Mouse (Mus musculus): Measurements from ENCODE around the gene Drd4.

DNA sequence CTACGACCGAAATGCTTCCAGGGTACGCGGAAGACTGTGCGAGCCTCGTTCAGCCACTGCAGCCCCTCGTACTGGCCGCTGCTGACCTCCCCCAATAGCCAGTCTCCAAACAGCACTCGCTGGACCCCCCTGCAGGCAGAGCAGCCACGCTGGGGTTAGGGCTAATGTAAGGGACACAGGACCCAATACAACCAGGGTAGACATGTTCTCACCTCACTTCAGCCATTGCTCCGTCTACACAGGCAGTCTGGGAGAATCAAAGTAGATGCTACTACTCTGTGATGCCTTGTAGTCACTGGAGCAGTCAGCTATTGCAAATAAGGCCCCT is 26.4 kb upstream of the Drd4 start:
- TF ChIP-seq GATA1 (IDR thresholded peaks at IDR 0.05; ENCODE audit: borderline replicate concordance, low read length) (no peak), FLI1 (IDR thresholded peaks at IDR 0.05; ENCODE audit: low read length) (no peak)
